Mouse (Mus musculus) mouse embryonic stem cell (cell line): ENCODE data around the gene Pou3f1.

Source experiments
- in situ Hi-C, 2 experiments: fragments of 300-500 bp; cut with MboI; formaldehyde crosslinking; loops; 1 replicate in 1 of 2; 3 replicates in 1 of 2; pipeline ENCODE4 v1.14.3; 2019 to 2020; ENCODE audit warnings: low sequenced_read_pairs in 2 of 2, low pct_unique_long_range_greater_than_20kb in 1 of 2, mixed read lengths in 1 of 2; ENCODE audit not compliant: unreplicated experiment in 1 of 2

Gene Pou3f1

GRCm38 (mm10) chr4:124656518-124656853 is at the start of gene Pou3f1:
Gene Pou3f1, plus strand, starts transcription at chr4:124656807.
- in situ Hi-C loops: loop anchor here (10.0 to 25.0 kb wide), 3 partner anchors 82 to 694 kb away; no protein-coding TSS in a partner anchor

- in situ Hi-C loops: no loop called here
Observed at GRCm38 (mm10) chr4:124607166-124607565, 49.4 kb upstream of the Pou3f1 start.

GRCm38 (mm10) chr4:124610066-124610465 is 46.5 kb upstream of the Pou3f1 start:
- in situ Hi-C loops: no loop called here

GRCm38 (mm10) chr4:124610703-124611102 is 45.9 kb upstream of the Pou3f1 start, which contains the start of gene 3100002H09Rik:
Gene 3100002H09Rik, minus strand, starts transcription at chr4:124610803.
- in situ Hi-C loops: no loop called here

DNA sequence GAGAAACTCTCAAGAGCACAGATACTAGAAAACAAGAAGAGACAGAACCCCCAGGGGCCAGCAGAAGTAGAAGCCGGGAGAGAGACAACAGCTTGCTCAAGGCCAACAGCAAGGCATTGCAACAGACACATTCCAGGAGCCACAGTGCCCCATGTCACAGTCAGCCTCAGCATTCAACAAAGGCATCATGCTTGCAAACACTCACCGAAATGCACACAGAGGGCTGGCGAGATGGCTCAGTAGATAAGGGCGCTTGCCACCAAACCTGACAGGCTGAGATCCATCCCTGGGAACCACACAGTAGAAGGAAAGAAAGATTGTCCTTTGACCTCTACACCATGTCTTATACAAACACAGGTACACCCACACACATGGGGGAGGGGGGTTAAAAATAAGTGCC is 44.8 kb upstream of the Pou3f1 start:
- in situ Hi-C loops: no loop called here

DNA sequence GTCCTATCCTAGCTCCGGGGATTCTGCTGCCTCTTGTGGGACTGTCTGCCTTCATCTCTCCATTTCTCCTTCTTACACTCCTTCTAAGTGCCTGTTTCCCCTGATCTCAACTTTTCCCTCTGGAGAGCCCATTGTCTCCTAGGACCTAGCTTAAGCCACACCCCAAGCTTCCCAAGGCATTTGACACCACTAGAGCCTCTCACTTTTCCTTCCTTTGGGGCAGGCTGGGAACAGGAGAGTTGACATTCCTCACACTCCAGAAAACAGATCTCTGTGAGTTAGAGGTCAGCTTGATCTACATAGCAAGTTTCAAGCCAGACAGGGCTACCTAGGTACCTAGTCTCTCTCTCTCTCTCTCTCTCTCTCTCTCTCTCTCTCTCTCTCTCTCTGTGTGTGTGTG is 42.4 kb upstream of the Pou3f1 start:
- in situ Hi-C loops: no loop called here

DNA sequence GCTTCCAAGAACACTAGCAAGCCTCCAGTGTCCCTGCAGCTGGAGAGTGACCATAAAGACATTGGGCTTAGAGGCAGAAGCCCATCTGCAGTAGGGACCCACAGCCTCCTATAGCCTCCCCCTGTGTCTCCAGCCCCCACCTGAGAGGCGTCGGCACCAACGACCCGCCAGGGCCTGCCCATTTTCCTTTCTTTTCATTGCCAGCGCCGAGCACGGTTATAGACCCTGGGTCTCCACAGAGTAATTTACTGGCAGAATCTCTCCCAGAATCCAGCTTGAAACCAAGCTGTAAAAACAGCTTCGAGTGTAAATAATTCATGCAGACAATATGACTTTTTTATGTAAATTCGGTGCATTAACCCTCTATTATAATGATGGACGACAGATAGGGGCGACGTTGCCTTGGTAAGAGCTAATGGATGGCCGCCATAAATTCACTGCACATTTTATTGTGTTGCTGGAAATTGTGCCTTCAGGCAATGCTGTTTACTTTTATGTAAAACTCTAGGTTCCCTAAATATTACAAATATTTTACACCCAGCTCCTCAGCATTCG is 41.1 kb upstream of the Pou3f1 start:
- in situ Hi-C loops: no loop called here

DNA sequence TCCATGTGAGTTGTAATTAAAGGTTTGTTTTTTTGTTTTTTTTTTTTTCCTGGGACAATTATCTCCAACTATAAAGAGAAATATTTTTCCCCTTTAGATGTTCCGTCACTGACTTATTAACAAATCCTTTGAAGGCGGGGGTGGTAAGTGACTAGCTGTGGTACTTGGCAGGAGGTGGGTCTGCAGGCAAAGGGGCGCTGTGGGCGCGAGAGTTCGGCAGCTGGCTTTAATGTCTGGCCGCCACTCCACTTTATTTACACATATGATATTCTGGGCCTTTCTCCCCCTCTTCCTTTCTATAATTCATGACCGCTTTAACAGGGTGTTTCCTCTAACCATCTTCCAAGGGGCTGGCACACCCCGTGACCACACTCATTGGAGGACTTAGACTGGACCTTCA is 40.6 kb upstream of the Pou3f1 start:
- in situ Hi-C loops: no loop called here

- in situ Hi-C loops: no loop called here
Observed at GRCm38 (mm10) chr4:124616636-124617035, 40.0 kb upstream of the Pou3f1 start.

GRCm38 (mm10) chr4:124618599-124618998 is 38.0 kb upstream of the Pou3f1 start:
- in situ Hi-C loops: no loop called here

DNA sequence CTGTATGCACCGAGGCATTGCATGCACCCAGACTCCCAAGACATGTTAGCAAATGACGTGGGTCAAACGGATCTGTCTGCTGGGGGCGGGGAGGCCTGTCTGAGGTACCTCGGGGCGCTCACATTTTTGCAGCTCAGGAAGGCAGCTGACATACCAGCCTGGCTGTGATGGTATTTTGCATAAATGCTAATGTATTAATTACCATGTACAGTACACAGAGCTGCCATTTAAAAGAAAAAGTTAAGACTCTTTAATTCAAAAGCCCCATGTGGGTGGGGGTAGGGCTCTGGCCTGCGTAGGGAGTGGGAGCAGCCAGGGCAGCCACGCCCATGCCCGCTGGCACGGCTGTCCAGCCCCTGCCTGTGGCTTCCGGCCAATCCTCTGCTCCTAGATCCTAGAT is 35.2 kb upstream of the Pou3f1 start:
- in situ Hi-C loops: no loop called here

DNA sequence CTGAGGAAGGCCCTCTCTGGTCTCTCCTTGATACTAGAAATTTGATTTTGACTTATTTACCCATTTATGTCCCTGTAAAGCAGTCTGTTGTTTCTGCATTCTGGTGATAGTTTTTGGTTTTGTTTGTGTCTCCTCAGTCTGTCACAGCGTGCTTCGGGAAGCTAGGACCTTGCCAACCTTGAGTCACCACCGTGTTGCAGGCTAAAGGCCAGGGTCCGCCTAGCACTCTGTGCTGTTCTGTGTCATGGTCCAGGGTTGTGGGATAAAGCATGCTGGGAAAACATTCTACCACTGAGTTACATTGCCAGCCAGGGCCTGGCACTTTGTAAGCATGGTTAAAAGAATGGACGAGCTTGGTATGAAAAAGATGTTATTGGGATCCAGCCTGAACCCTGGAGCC is 34.0 kb upstream of the Pou3f1 start:
- in situ Hi-C loops: no loop called here

- in situ Hi-C loops: no loop called here
Observed at GRCm38 (mm10) chr4:124624111-124624581, 32.5 kb upstream of the Pou3f1 start.

DNA sequence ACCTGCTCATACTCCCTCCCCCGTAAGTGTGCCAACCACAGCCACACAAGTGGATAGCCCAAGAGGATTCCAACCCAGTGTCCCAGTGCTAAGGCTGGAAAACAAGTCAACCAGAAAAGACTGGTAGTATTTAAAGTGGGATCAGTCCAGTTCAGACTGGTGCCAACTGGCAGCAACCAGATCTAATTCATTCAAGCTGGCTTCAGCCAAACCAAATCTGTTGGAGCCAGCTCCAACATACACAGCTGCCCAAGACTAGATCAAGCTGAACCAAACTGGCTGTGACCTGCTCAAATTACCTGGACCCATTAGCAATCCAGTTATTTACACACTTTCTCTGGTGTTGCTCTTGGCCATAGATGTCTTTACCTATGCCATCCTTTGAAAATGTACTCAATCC is 29.8 kb upstream of the Pou3f1 start:
- in situ Hi-C loops: no loop called here

DNA sequence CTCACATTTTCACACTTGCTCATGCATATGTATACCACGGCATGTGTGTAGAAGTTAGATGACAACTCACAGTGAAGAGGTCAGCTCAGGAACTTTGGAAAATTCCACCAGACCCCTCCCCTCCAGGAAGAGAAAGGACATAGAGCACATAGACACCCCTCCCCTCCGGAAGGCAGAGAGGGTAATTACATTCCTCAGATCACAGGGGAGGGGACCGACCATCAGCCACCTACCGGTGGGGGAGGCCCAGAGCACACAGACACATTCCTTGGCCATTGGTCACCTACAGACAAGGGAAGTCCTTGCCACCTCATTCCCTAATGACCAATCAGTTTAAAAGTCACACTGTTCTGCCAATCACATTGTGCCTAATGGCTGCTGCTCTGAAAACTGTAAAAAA is 25.2 kb upstream of the Pou3f1 start:
- in situ Hi-C loops: no loop called here

DNA sequence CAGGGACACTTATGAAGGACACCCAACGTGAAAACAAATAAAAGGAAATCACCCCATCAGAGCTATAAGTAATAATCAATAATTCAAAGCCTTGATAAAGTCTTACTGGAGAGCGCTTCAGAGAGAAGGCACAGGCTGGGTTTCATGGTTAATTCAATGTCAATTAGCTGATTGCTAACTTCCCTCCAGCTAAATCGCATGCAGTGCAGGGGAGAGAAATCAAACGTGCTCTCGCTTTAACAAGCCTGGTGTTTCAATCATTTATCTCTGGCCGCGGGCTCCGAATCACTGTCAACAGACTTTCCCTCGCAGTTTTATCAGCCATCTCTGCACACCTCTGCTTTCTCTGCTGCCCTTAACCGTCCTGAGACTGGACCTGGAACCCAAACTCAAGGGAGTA is 23.8 kb upstream of the Pou3f1 start:
- in situ Hi-C loops: no loop called here

DNA sequence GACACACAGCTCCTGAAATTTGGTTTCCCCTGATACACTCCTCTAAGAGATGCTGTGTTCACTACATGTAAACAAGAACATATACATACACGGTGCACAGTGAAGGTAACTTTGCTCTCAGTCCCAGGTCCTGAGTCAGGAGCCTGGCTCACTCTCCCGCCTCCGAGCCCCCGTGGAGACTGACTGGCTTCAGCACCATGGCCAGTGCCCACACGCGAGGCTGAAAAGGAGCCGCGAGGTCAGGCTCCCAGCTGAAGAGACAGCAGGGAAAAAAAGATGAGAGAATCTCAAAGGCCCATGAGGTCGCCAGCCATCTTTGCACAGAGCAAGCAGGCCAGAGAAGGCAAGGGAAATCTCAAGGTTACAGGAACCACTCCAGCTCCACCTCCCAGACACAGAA is 23.3 kb upstream of the Pou3f1 start:
- in situ Hi-C loops: no loop called here

DNA sequence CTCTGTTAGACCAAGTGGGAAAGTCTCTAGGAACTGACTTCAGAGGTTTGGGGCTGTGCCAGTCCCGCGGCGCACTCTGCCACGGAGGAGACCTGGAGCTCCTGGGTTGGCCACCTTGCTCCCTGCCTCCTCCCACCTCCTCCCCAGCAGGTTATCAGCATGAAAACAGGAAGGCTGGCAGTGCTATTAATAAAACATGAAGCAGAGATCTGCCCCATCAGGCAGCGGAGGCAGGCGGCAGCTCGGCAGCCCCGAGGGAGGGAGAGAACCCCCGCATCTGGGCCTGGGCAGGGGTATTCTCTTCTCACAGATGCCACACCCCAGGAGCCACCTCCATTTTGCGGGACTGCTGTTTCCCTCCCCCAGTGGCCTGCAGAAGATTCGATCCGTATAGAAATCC is 16.9 kb upstream of the Pou3f1 start:
- in situ Hi-C loops: no loop called here

DNA sequence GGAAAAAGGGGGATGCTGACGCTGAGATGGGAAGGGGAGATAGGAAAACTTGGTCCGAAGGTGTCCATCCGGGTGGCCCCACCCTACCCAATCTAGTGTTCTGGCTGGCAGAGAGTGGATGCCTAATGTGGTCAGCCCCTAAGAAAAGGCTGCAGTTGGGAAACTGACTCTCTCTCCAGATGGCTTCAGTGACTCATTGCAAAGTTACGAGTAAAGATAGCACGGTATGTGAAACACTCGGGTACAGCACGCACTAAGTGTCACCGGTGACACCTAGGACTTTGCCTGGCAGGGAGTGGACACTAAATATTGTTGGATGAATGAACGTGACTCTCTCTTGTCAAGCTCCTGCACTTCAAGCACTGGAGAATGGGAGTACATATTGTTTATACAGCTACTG is 12.7 kb upstream of the Pou3f1 start:
- in situ Hi-C loops: no loop called here

DNA sequence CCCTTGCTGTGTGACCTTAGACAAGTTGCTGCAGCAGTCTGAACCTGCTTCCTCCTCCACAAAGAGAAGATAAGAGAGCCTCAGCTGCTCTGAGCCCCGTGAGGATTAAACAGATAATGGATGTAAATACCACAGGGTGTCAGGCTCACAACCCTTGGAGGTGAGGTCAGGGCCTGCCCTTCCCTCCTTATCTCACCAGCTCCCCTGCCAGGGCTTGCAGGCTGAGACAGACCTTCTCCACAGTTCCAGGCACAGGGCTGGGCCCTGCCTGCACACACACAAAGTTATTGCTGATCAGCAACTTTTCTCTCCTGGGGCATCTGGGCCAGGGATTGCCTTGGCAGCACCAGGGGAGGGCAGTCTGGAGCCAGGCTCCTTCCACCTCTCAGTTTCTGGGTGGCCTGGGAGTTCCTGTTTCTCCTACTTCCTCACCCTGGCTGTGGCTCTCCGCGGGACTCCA is 11.6 kb upstream of the Pou3f1 start:
- in situ Hi-C loops: no loop called here

DNA sequence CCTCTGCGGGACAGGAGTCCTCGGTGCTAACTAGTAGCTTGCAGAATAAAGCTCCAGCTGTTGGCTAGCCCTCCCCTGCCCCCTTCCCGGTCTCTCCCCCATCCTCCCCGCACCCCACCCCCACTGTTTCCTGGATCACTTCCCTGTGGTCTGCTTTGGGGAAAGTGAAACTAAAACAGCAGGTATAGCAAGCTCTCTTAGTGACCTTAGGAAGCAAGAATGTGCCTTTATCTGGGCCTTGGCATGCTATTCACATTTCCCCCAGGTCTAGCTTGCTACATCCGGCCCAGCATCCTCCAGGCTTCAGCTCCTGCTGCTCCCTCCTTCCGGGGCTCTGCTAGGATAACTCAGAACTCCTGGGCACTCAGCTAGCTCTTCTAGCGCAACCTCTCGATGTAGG is 10.0 kb upstream of the Pou3f1 start:
- in situ Hi-C loops: no loop called here
